Mouse (Mus musculus) CH12.LX (cell line): ENCODE measurements around the gene Klrd1.
"Not testable (repeated sequence)": the region's sequence is repeated elsewhere in the genome, so short reads cannot be mapped to it uniquely, and the experiment has no call there.

Experiments used
- BHLHE40 ChIP-seq: IDR thresholded peaks from 2 replicates; pipeline ENCODE4 v1.6.1; 2011; ENCODE audit warnings: mild to moderate bottlenecking, low read depth, low read length, improper control_type of control experiment
- CHD2 ChIP-seq: IDR thresholded peaks from 2 replicates; pipeline ENCODE4 v1.6.1; 2011; ENCODE audit warnings: low read length, improper control_type of control experiment
- CTCF ChIP-seq, 2 experiments: IDR thresholded peaks in 1 of 2; conservative IDR thresholded peaks in 1 of 2; 2 replicates each; pipeline ENCODE4 v1.5.1; 2011 to 2012; ENCODE audit warnings: low read depth in 2 of 2, low read length in 2 of 2, improper control_type of control experiment in 1 of 2, inconsistent platforms in 1 of 2, mild to moderate bottlenecking in 1 of 2, moderate library complexity in 1 of 2
- E2F4 ChIP-seq: IDR thresholded peaks from 2 replicates; pipeline ENCODE4 v1.6.1; 2011; ENCODE audit warnings: low read depth, low read length, improper control_type of control experiment; ENCODE audit not compliant: insufficient replicate concordance
- HCFC1 ChIP-seq: IDR thresholded peaks from 2 replicates; pipeline ENCODE4 v1.6.1; 2012; ENCODE audit warnings: low read depth, mild to moderate bottlenecking, inconsistent platforms, low read length, improper control_type of control experiment
- MAFK ChIP-seq: IDR thresholded peaks from 2 replicates; pipeline ENCODE4 v1.6.1; 2011; ENCODE audit warnings: low read length, improper control_type of control experiment; ENCODE audit not compliant: insufficient replicate concordance
- NELFE ChIP-seq: IDR thresholded peaks from 2 replicates; pipeline ENCODE4 v1.6.1; 2011; ENCODE audit warnings: low read depth, low read length, improper control_type of control experiment
- NRF1 ChIP-seq: IDR thresholded peaks from 2 replicates; pipeline ENCODE4 v1.6.1; 2014; ENCODE audit warnings: low read depth, mild to moderate bottlenecking, inconsistent platforms, low read length, improper control_type of control experiment, moderate library complexity
- POLR2A ChIP-seq: IDR thresholded peaks from 2 replicates; pipeline ENCODE4 v1.6.1; 2011; ENCODE audit warnings: low read depth, mild to moderate bottlenecking, improper control_type of control experiment, low read length
- SMC3 ChIP-seq: IDR thresholded peaks from 2 replicates; pipeline ENCODE4 v1.6.1; 2011; ENCODE audit warnings: low read depth, low read length, improper control_type of control experiment
- TBP ChIP-seq: conservative IDR thresholded peaks from 2 replicates; pipeline ENCODE4 v1.6.1; 2011; ENCODE audit warnings: low read depth, low read length, improper control_type of control experiment
- USF2 ChIP-seq: conservative IDR thresholded peaks from 2 replicates; pipeline ENCODE4 v1.6.1; 2011; ENCODE audit warnings: low read depth, low read length, improper control_type of control experiment
- ZNF384 ChIP-seq: IDR thresholded peaks from 2 replicates; pipeline ENCODE4 v1.6.1; 2012; ENCODE audit warnings: low read depth, low read length, improper control_type of control experiment, inconsistent platforms

- not testable (repeated sequence) for TF ChIP-seq TBP; USF2; CTCF (conservative IDR thresholded peaks at IDR 0.05 in 1 of 2, IDR thresholded peaks at IDR 0.05 in 1 of 2; ENCODE audit: low read depth in 2 of 2, low read length in 2 of 2); BHLHE40; ZNF384; NELFE; POLR2A; MAFK; E2F4; HCFC1; CHD2; NRF1; SMC3
Measured at GRCm38 (mm10) chr6:129644054-129644453, 52.5 kb downstream of the Klrd1 start.
